Mouse (Mus musculus) heart, postnatal 14 days (tissue): ENCODE data around the gene Rab40b. TPM values are rescaled to one million over a fixed set of nuclear protein-coding genes. Genes with fewer than 3 reads are reported as not detected.

Source experiments
- microRNA-seq, 2 experiments: library from miRNA; unstranded; fragments of <30 nt; microRNA quantifications; one replicate each; pipeline ENCODE4 v1.2.0; 2021 to 2022
- total RNA-seq, 2 experiments: library from RNA; stranded (reverse); gene quantifications; 2 replicates each; pipeline ENCODE4 v1.2.3; 2021

The Rab40b gene
- total RNA-seq, 2 experiments from 2014 or later, result 2.0 to 3.3 TPM

Small RNAs within 50 kb of the gene (microRNA-seq; reads per million reads assigned to microRNA genes)
- 0.54 to 1.1 reads per million in 2 experiments for gene Mir7236

Other genes starting within 250 kb of the Rab40b start
- not detected for gene Tex19.1, start 242.1 kb downstream of the Rab40b start, total RNA-seq
- under 1 TPM; 0.24 to 0.43 TPM for gene Uts2r, start 228.0 kb downstream of the Rab40b start, total RNA-seq
- 1 to 10 TPM; 9.4 to 9.5 TPM for gene Hexdc, start 183.8 kb downstream of the Rab40b start, total RNA-seq
- 10 to 100 TPM; 14.4 to 18.4 TPM for gene Ogfod3, start 183.5 kb downstream of the Rab40b start, total RNA-seq
- 10 to 100 TPM; 10.1 to 12.1 TPM for gene Cybc1, start 158.9 kb downstream of the Rab40b start, total RNA-seq
- gene Narf, start 151.0 kb downstream of the Rab40b start, total RNA-seq, result 100 to 1,000 TPM; 102 to 103 TPM
- gene Foxk2, start 128.3 kb downstream of the Rab40b start, total RNA-seq, result 10 to 100 TPM; 19.9 to 23.7 TPM
- 10 to 100 TPM; 42.0 to 43.6 TPM for gene Wdr45b, start 33.8 kb downstream of the Rab40b start, total RNA-seq
- 1 to 10 TPM; 6.9 to 8.3 TPM for gene Fn3krp, start 33.1 kb upstream of the Rab40b start, total RNA-seq
- 10 to 100 TPM; 22.2 to 23.0 TPM for gene Fn3k, start 46.7 kb upstream of the Rab40b start, total RNA-seq
- 10 to 100 TPM; 13.9 to 14.3 TPM for gene Tbcd, start 63.7 kb upstream of the Rab40b start, total RNA-seq
- not detected for gene Zfp750, start 131.1 kb upstream of the Rab40b start, total RNA-seq